Mouse (Mus musculus) liver, embryonic 15.5 days (tissue): ENCODE measurements at regions not wholly inside any gene's neighbourhood (a gene's known extent, or its start where the extent isn't known, plus 50 kb on each side); places are given as distances from the start of the nearest gene placed in this dataset.
"Not testable (repeated sequence)": the region's sequence is repeated elsewhere in the genome, so short reads cannot be mapped to it uniquely, and the experiment has no call there.

Experiments
- ATAC-seq: fragments of 200-750 bp; cut with Nextera tagmentation; 2 replicates; pipeline ENCODE4 v1.8.0; 2017; ENCODE audit warnings: moderate number of reproducible peaks, mild to moderate bottlenecking, moderate library complexity; ENCODE audit not compliant: insufficient read depth
- H3K27ac ChIP-seq: fragments of 300-500 bp; sonication (generic); replicated peaks from 2 replicates; pipeline ENCODE4 v1.5.1; 2015; ENCODE audit warnings: mild to moderate bottlenecking, inconsistent platforms
- H3K27me3 ChIP-seq: fragments of 300-500 bp; sonication (generic); 2 replicates; pipeline ENCODE4 v1.6.1; 2015; ENCODE audit warnings: mild to moderate bottlenecking, inconsistent platforms
- H3K36me3 ChIP-seq: fragments of 300-500 bp; sonication (generic); replicated peaks from 2 replicates; pipeline ENCODE4 v1.6.1; 2015; ENCODE audit warnings: moderate library complexity, mild to moderate bottlenecking, inconsistent platforms
- H3K4me1 ChIP-seq: fragments of 300-500 bp; sonication (generic); replicated peaks from 2 replicates; pipeline ENCODE4 v1.6.1; 2015; ENCODE audit warnings: inconsistent platforms
- H3K4me2 ChIP-seq: fragments of 300-500 bp; sonication (generic); 2 replicates; pipeline ENCODE4 v1.6.1; 2015; ENCODE audit warnings: moderate library complexity, mild to moderate bottlenecking, inconsistent platforms
- H3K4me3 ChIP-seq: fragments of 300-500 bp; sonication (generic); replicated peaks from 2 replicates; pipeline ENCODE4 v1.5.1; 2015; ENCODE audit warnings: mild to moderate bottlenecking, inconsistent platforms
- H3K9ac ChIP-seq: fragments of 300-500 bp; sonication (generic); 2 replicates; pipeline ENCODE4 v1.6.1; 2015; ENCODE audit warnings: moderate library complexity, mild to moderate bottlenecking, inconsistent platforms
- H3K9me3 ChIP-seq: fragments of 300-500 bp; sonication (generic); replicated peaks from 2 replicates; pipeline ENCODE4 v1.6.1; 2016; ENCODE audit warnings: inconsistent platforms
- WGBS: fragments of 180-500 bp; shearing (Covaris S2); methylation state at CpG from one replicate; pipeline ENCODE4 v1.1.7; 2015; ENCODE audit warnings: mixed read lengths; ENCODE audit not compliant: insufficient replicate concordance; 5-methylcytosine and 5-hydroxymethylcytosine counted together

DNA sequence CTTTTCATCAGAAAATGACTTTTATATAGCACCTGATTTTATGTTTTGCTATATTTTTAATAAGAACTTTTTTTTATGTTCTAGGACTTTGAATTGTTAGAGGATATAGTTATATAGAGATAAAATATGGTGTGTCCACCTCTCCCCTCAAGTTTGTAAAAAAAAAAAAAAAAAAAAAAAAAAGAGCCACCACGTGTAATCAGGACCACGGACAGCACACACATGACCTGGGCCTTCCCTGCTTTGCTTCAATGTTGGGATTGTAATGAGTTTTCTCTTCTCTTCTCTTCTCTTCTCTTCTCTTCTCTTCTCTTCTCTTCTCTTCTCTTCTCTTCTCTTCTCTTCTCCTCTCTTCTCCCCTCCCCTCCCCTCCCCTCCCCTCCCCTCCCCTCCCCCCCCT, 78.5 kb downstream of the 1700010I14Rik start:
- H3K4me1 ChIP-seq, H3K9ac ChIP-seq, H3K9me3 ChIP-seq, H3K4me2 ChIP-seq, H3K27me3 ChIP-seq, H3K4me3 ChIP-seq, ATAC-seq, H3K36me3 ChIP-seq, H3K27ac ChIP-seq: not testable (repeated sequence)
- 20% methylated on average over 2 of the region's 2 CpGs for WGBS

- no peaks in the 10 kb centered on the region for H3K4me1 ChIP-seq
- H3K9ac ChIP-seq = no peak overlapping the region
- no peaks in the 10 kb centered on the region for H3K27me3 ChIP-seq
- no peaks in the 10 kb centered on the region for H3K36me3 ChIP-seq
- 59% methylated on average over 5 of the region's 5 CpGs for WGBS
- H3K4me3 ChIP-seq = no peak overlapping the region
- ATAC-seq = no peak
- no peak overlapping the region for H3K27ac ChIP-seq
- no peak overlapping the region for H3K4me2 ChIP-seq
- H3K9me3 ChIP-seq = no peaks in the 10 kb centered on the region
These were observed 80.9 kb downstream of the 1700010I14Rik start for GRCm38 (mm10) chr17:9068859-9069602.

- no peak for ATAC-seq
- no peak overlapping the region for H3K27ac ChIP-seq
These were observed 95.5 kb downstream of the 1700010I14Rik start for GRCm38 (mm10) chr17:9083629-9084028.

DNA sequence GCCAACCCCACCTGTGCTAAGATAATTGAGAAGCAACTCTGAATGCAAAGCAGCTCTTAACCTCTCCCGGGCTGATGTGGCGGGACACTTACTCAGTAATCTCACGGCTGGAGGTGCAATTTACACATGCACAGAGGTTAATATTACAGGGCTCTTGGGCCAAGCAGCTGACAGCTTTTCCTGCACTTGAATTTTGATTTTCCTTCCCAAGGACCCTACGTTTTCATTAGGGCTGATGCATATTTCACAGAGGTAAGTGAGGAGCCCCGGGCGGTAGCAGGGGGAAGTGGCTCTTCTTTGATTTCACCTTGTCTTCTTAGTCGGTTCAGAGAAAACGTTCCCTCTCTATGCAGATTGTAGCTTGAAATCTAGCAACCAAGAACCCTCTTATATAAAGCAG, 139.7 kb downstream of the 1700010I14Rik start:
- no peak overlapping the region for H3K9ac ChIP-seq
- no peak for ATAC-seq
- WGBS = 47% methylated on average over 8 of the region's 8 CpGs
- no peak overlapping the region for H3K4me2 ChIP-seq
- no peak overlapping the region for H3K4me3 ChIP-seq
- no peaks in the 10 kb centered on the region for H3K36me3 ChIP-seq
- H3K4me1 ChIP-seq = no peaks in the 10 kb centered on the region
- no peaks in the 10 kb centered on the region for H3K27me3 ChIP-seq
- H3K9me3 ChIP-seq = no peaks in the 10 kb centered on the region
- no peak overlapping the region for H3K27ac ChIP-seq

More at GRCm38 (mm10) chr17:9083629-9084028, 95.5 kb downstream of the 1700010I14Rik start:
- Histone ChIP-seq H3K27me3 (no peaks in the 10 kb centered on the region), H3K9ac (no peak overlapping the region), H3K4me2 (no peak overlapping the region), H3K36me3 (no peaks in the 10 kb centered on the region), H3K4me3 (no peak overlapping the region), H3K4me1 (no peaks in the 10 kb centered on the region), H3K9me3 (no peaks in the 10 kb centered on the region)
- WGBS = 67% methylated on average over 5 of the region's 5 CpGs

- Histone ChIP-seq H3K4me3 (no peak overlapping the region), H3K4me1 (no peaks in the 10 kb centered on the region), H3K27ac (no peak overlapping the region), H3K9me3 (no peaks in the 10 kb centered on the region), H3K9ac (no peak overlapping the region), H3K36me3 (no peaks in the 10 kb centered on the region), H3K27me3 (no peaks in the 10 kb centered on the region), H3K4me2 (no peak overlapping the region)
- 34% methylated on average over 6 of the region's 6 CpGs for WGBS
- no peak for ATAC-seq
These were observed 157.6 kb downstream of the 1700010I14Rik start for GRCm38 (mm10) chr17:9145605-9146223.

- H3K4me1 ChIP-seq = no peaks in the 10 kb centered on the region
- no peak for ATAC-seq
- no peaks in the 10 kb centered on the region for H3K27me3 ChIP-seq
- H3K4me2 ChIP-seq = no peak overlapping the region
- H3K36me3 ChIP-seq = no peaks in the 10 kb centered on the region
- no peak overlapping the region for H3K4me3 ChIP-seq
- no peak overlapping the region for H3K27ac ChIP-seq
- no peaks in the 10 kb centered on the region for H3K9me3 ChIP-seq
- WGBS = 66% methylated on average over 1 of the region's 1 CpGs
- H3K9ac ChIP-seq = no peak overlapping the region
These were observed 162.5 kb downstream of the 1700010I14Rik start for GRCm38 (mm10) chr17:9150654-9151053.

DNA sequence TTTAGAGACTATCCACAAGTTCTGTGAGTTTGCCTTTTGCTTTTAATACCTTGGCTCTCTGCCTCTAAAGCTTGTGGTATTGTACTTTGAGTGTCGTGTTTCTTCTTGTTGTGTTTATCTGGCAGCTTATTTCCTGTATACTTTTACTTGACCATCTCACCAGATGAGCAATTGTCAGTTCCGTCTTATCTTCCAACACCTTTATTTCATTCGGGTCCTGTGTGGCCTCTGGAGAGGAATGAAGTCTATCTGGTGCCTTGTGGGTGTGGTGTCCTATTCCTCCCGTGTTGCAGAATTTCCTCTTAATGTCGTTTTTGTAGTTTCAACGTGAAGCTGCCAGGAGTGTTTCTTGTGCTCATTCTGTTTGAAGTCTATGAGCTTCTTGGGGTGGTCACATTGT, 174.0 kb downstream of the 1700010I14Rik start:
- Histone ChIP-seq H3K4me2 (no peak overlapping the region), H3K9ac (no peak overlapping the region), H3K9me3 (no peaks in the 10 kb centered on the region), H3K4me1 (no peaks in the 10 kb centered on the region), H3K36me3 (no peaks in the 10 kb centered on the region), H3K4me3 (no peak overlapping the region), H3K27ac (no peak overlapping the region), H3K27me3 (peaks cover 3% of the 10 kb centered on the region)
- WGBS = 15% methylated on average over 6 of the region's 6 CpGs
- no peak for ATAC-seq

DNA sequence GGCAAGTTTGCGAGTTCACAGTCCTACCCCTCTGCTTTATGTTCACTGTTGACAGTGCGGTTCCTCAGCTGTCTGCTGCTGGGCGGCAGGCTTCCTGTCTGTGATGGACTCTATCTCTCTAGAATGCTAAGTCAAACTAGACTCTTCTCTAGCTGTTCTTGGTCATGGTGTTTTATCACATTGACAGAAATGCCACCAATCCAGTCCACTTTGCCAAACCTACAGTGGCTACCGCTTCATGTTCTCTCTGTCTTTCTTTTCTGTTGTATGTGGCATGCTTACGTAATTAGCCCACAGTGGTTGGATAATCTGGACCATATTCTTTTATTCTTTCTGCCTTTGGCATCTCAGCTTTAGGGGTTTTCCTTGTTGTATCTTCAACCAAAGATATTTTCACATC, 174.5 kb downstream of the 1700010I14Rik start:
- Histone ChIP-seq H3K36me3 (no peaks in the 10 kb centered on the region), H3K4me2 (no peak overlapping the region), H3K27me3 (peaks cover 8% of the 10 kb centered on the region), H3K27ac (no peak overlapping the region), H3K9me3 (no peaks in the 10 kb centered on the region), H3K4me3 (no peak overlapping the region), H3K9ac (no peak overlapping the region), H3K4me1 (no peaks in the 10 kb centered on the region)
- no peak for ATAC-seq
- WGBS = 42% methylated on average over 5 of the region's 5 CpGs

DNA sequence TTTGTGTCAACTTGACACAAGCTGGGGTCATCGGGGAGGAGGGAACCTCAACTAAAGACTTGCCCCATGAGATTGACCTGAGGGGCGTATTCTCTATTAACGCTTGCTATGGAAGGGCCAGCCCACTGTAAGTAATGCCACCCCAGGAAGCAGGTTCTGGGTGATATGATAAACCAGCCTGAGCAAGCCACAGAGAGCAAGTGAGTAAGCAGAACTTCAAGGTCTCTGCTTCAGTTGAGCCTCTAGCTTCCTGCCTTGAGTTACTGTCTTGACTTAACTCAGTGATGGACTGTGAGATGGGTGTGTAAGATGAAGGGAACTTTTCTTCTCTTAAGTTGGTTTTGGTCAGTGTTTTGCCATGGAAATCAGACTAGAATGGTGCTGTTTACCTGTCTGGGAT, 175.2 kb downstream of the 1700010I14Rik start:
- ATAC-seq = no peak
- Histone ChIP-seq H3K9me3 (no peaks in the 10 kb centered on the region), H3K4me2 (no peak overlapping the region), H3K9ac (no peak overlapping the region), H3K27me3 (peaks cover 14% of the 10 kb centered on the region), H3K27ac (no peak overlapping the region), H3K4me1 (no peaks in the 10 kb centered on the region), H3K4me3 (no peak overlapping the region), H3K36me3 (no peaks in the 10 kb centered on the region)
- WGBS = 26% methylated on average over 3 of the region's 3 CpGs

- ATAC-seq = no peak
- Histone ChIP-seq H3K27ac (no peak overlapping the region), H3K9me3 (no peaks in the 10 kb centered on the region), H3K4me1 (no peaks in the 10 kb centered on the region), H3K4me2 (no peak overlapping the region), H3K27me3 (peaks cover 15% of the 10 kb centered on the region), H3K9ac (no peak overlapping the region), H3K4me3 (no peak overlapping the region), H3K36me3 (no peaks in the 10 kb centered on the region)
- WGBS = 54% methylated on average over 5 of the region's 5 CpGs
These were observed 176.4 kb downstream of the 1700010I14Rik start for GRCm38 (mm10) chr17:9164501-9164900.

DNA sequence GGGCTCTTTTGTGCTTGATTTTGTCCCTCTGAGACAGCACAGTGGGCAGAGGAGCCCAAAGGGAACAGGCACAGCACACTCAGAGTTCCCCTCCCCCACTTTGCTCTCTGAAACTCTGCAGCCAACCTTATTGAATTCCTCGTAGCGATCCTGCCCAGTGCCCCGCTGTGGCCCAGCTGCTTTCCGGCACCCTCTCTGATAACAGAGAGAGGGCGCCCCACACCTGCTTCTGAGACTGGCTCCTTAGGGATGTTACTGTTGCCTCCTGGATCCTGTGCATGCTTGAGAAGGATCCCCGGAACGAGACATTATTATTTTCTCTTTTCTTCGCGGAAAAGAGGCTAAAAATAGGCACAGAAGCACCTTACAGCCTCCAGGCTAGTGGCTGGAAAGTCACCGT, 179.0 kb downstream of the 1700010I14Rik start:
- ATAC-seq = no peak
- Histone ChIP-seq H3K4me3 (peak overlapping the region; percentile 14; the same call in 1 of the 2 replicates), H3K4me2 (peak overlapping the region; percentile 58), H3K9ac (no peak overlapping the region), H3K27ac (no peak overlapping the region), H3K4me1 (no peaks in the 10 kb centered on the region), H3K9me3 (no peaks in the 10 kb centered on the region), H3K36me3 (no peaks in the 10 kb centered on the region), H3K27me3 (peaks cover 15% of the 10 kb centered on the region)
- WGBS = under 1% methylated on average over 10 of the region's 10 CpGs
